Mouse (Mus musculus) midbrain, postnatal 0 days (tissue): ENCODE results near the gene Agmat. TPM values are rescaled to one million over a fixed set of nuclear protein-coding genes. Genes with fewer than 3 reads are reported as not detected.
"Not testable (repeated sequence)": the region's sequence is repeated elsewhere in the genome, so short reads cannot be mapped to it uniquely, and the experiment has no call there.

Source experiments
- ATAC-seq: fragments of 200-750 bp; cut with Nextera tagmentation; 2 replicates; pipeline ENCODE4 v1.8.0; 2017; ENCODE audit warnings: moderate number of reproducible peaks, mild to moderate bottlenecking, moderate TSS enrichment, moderate library complexity; ENCODE audit not compliant: low FRiP score
- DNase-seq: peaks from one replicate; pipeline ENCODE4 v3.0.0-alpha.2; 2015; ENCODE audit warnings: low spot score
- H3K27ac ChIP-seq: fragments of 300-500 bp; sonication (generic); 2 replicates; pipeline ENCODE4 v1.5.1; 2014; ENCODE audit warnings: low read depth, mild to moderate bottlenecking, low read length, mixed read lengths
- H3K27me3 ChIP-seq: fragments of 300-500 bp; sonication (generic); 2 replicates; pipeline ENCODE4 v1.6.1; 2014; ENCODE audit warnings: low read length, control low read depth, mixed read lengths; ENCODE audit not compliant: insufficient read depth
- H3K36me3 ChIP-seq: fragments of 300-500 bp; sonication (generic); 2 replicates; pipeline ENCODE4 v1.6.1; 2014; ENCODE audit warnings: low read length, control low read depth, mixed read lengths; ENCODE audit not compliant: insufficient read depth
- H3K4me1 ChIP-seq: fragments of 300-500 bp; sonication (generic); 2 replicates; pipeline ENCODE4 v1.6.1; 2014; ENCODE audit warnings: mild to moderate bottlenecking, control low read depth, antibody characterized with exemption, low read length, mixed read lengths; ENCODE audit not compliant: insufficient read depth
- H3K4me2 ChIP-seq: fragments of 300-500 bp; sonication (generic); 2 replicates; pipeline ENCODE4 v1.6.1; 2014; ENCODE audit warnings: low read depth, mild to moderate bottlenecking, low read length, mixed read lengths; ENCODE audit not compliant: poor library complexity, severe bottlenecking
- H3K4me3 ChIP-seq: fragments of 300-500 bp; sonication (generic); 2 replicates; pipeline ENCODE4 v1.5.1; 2014; ENCODE audit warnings: low read depth, mild to moderate bottlenecking, low read length, moderate library complexity
- H3K9ac ChIP-seq: fragments of 300-500 bp; sonication (generic); replicated peaks from 2 replicates; pipeline ENCODE4 v1.6.1; 2014; ENCODE audit warnings: mild to moderate bottlenecking, low read length, moderate library complexity, mixed read lengths; ENCODE audit not compliant: poor library complexity, severe bottlenecking
- H3K9me3 ChIP-seq: fragments of 300-500 bp; sonication (generic); 2 replicates; pipeline ENCODE4 v1.6.1; 2016; ENCODE audit warnings: low read length, control low read depth
- CTCF ChIP-seq: IDR thresholded peaks from 2 replicates; pipeline ENCODE4 v1.5.1; 2016; ENCODE audit warnings: antibody characterized with exemption, mild to moderate bottlenecking
- WGBS: fragments of 180-500 bp; shearing (Covaris S2); extraction: QIAGEN DNeasy Blood & Tissue Kit; methylation state at CpG from one replicate; pipeline ENCODE4 v1.1.7; 2014; 5-methylcytosine and 5-hydroxymethylcytosine counted together
- polyA plus RNA-seq: library from polyadenylated mRNA; unstranded; fragments of >200 nt; fragmentation: Nextera tagmentation; extraction: Ambion mirVana; gene quantifications from 2 replicates; pipeline ENCODE4 v1.2.1, GENCODE M21; 2015
- total RNA-seq: library from RNA; depleted of rRNA; stranded (reverse); fragments of >200 nt; gene quantifications from 2 replicates; pipeline ENCODE4 v1.2.3, GENCODE M21; 2014

Gene Agmat
- total and polyA plus RNA-seq, 2 experiments from 2014 or later: not detected

DNA sequence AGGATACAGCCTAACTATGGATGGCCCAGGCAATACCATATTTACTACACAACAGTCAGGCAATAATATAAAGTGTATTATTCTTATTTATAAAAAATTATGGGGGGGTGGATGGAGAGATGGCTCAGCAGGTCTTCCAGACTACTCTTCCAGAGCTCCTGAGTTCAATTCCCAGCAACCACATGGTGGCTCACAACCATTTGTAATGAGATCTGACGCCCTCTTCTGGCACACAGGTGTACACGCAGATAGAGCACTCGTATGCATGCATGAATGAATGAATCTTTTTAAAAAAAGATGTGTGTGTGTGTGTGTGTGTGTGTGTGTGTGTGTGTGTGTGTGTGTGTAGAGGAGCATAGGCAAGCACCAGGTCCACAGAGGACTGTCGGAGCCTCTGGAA is 26.5 kb downstream of the Agmat start:
- DNase-seq, H3K27ac ChIP-seq, H3K4me2 ChIP-seq, ATAC-seq, H3K9me3 ChIP-seq, H3K4me1 ChIP-seq, H3K27me3 ChIP-seq, H3K9ac ChIP-seq, H3K4me3 ChIP-seq: not testable (repeated sequence)
- peak; percentile 26; the same call in 1 of the 2 replicates for TF ChIP-seq CTCF
- 91% methylated on average over 4 of the region's 4 CpGs for WGBS
- peaks cover 71% of the 10 kb centered on the region for H3K36me3 ChIP-seq

DNA sequence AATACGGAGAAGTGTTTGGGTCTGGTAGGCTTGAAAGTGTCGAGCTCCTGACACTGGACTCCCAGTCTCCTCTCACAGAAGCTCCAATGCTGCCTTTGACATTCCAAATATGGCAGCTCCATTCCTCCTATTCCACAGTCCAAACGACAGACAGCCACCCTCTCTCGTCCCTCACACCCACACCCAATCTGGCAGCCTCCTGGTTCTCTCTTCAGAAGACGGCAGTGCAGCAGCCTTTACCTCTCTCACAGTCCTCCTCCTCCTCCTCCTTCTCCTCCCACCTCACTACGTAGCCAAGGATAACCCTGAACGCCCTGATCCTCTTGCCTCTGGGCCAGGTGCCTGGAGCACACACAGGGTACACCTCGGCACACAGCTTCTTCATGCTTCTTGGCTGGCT is 33.4 kb downstream of the Agmat start:
- H3K27me3 ChIP-seq: no peaks in the 10 kb centered on the region
- TF ChIP-seq CTCF: no peak
- no peak for DNase-seq
- ATAC-seq: no peak
- no peak overlapping the region for H3K27ac ChIP-seq
- 90% methylated on average over 8 of the region's 8 CpGs for WGBS
- H3K36me3 ChIP-seq: peaks cover 65% of the 10 kb centered on the region
- no peak overlapping the region for H3K4me3 ChIP-seq
- no peaks in the 10 kb centered on the region for H3K9me3 ChIP-seq
- no peak overlapping the region for H3K9ac ChIP-seq
- no peaks in the 10 kb centered on the region for H3K4me1 ChIP-seq
- no peak overlapping the region for H3K4me2 ChIP-seq

DNA sequence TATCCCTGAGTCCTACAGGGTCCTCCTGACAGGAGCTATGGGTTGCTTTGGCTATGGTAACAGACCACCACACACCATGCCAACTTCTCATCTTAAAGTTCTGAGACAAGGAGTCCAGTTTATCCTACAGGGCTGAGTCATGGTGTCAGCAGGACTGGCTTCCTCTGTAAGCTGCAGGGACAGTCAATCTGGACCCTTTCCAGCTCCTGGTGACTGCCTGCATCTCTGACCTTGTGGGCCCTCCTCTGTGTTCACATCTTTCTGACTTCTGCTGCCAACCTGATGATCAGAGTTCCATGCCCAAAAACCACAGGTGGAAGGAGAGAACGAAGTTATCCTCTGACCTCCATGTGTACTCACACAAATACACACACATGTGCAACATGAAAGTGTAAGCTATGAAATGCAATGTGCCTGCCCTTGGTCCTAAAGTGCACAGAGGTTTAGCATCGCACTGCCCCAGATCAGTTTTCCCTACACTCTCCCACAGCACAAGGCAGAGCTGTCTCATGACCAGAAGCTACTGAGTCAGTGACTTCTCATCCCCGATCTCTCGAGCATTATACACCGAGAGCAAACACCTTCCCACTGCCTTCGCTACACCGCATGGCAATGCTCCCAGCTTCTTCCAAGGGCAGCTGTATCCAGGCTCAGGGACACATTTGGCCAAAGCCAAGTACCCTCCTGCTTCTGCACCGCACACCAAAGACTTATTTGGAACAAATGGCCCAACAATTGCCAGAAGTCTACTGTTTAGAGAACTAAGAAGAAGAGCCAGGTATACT is 34.9 kb downstream of the Agmat start:
- H3K4me2 ChIP-seq: no peak overlapping the region
- no peak overlapping the region for H3K4me3 ChIP-seq
- peaks cover 60% of the 10 kb centered on the region for H3K36me3 ChIP-seq
- H3K27me3 ChIP-seq: no peaks in the 10 kb centered on the region
- TF ChIP-seq CTCF: no peak
- ATAC-seq (no peak), DNase-seq (no peak)
- no peak overlapping the region for H3K9ac ChIP-seq
- no peaks in the 10 kb centered on the region for H3K9me3 ChIP-seq
- H3K4me1 ChIP-seq: no peaks in the 10 kb centered on the region
- H3K27ac ChIP-seq: no peak overlapping the region
- 95% methylated on average over 8 of the region's 8 CpGs for WGBS

DNA sequence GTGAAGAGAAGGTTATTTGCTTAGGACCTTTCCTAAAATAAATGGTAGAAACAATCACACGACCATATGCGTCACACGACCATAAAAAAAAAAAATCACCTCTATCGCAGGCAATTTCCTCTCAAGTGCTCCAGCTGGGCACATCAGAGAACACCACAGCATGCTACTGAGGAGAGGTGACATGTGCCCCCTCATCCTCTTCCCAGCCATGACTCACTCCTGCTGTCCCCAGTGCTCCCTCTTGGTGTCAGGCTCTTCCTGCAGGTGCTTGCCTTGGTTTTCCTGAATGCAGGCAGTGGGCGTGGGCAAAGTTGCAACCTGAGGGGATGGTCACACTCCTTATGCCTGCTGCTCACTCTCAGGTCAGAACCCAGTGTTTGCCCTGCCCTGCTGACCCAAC is 38.4 kb downstream of the Agmat start:
- Histone ChIP-seq H3K9ac (no peak overlapping the region), H3K4me2 (no peak overlapping the region), H3K36me3 (peaks cover 43% of the 10 kb centered on the region), H3K9me3 (no peaks in the 10 kb centered on the region), H3K4me3 (no peak overlapping the region), H3K4me1 (no peaks in the 10 kb centered on the region), H3K27ac (no peak overlapping the region), H3K27me3 (no peaks in the 10 kb centered on the region)
- DNase-seq (no peak), ATAC-seq (no peak)
- WGBS: 86% methylated on average over 5 of the region's 5 CpGs
- TF ChIP-seq CTCF: no peak

DNA sequence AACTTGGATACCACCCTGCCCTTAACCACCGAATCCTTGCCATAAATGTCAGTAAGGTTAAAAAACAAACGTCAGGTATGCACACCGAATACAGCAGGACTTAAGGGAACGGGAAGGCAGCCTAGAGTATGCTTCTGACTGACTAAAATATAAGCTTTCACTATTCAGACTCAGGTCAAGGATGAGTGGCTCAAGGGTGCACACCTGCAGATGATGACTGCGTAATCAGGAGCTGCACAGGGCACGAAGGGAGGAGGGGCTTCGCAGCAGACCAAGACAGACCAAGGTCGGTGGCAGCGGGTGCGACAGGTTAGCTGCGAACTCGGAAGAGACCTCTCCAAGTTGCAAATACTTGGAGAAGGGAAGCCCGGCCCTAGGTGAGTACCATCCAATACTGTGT is 39.7 kb downstream of the Agmat start:
- DNase-seq (no peak), ATAC-seq (no peak)
- 92% methylated on average over 13 of the region's 13 CpGs for WGBS
- peaks cover 39% of the 10 kb centered on the region for H3K36me3 ChIP-seq
- H3K4me2 ChIP-seq: no peak overlapping the region
- H3K9me3 ChIP-seq: no peaks in the 10 kb centered on the region
- no peaks in the 10 kb centered on the region for H3K27me3 ChIP-seq
- H3K4me3 ChIP-seq: no peak overlapping the region
- TF ChIP-seq CTCF: no peak
- H3K27ac ChIP-seq: no peak overlapping the region
- H3K4me1 ChIP-seq: no peaks in the 10 kb centered on the region
- no peak overlapping the region for H3K9ac ChIP-seq

DNA sequence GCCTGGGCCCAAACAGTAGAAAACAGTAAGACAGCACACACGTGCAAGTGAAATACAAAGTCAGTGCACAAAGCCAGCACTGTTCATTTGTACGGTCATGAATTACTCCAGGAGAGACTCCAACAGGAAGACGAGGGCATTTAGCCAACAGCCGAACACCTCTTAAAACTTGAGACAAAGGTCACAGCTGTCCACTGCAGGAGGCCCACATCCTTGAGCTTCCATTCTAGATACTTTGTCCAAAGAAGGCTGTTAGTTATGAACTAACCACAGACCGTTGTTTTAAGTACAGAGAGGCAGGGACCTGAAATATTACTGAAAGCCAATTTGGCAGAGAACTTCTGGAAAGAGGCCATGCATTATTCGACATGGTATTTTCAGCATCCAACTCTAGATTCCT is 40.6 kb downstream of the Agmat start:
- DNase-seq (no peak), ATAC-seq (no peak)
- peaks cover 32% of the 10 kb centered on the region for H3K36me3 ChIP-seq
- no peak overlapping the region for H3K27ac ChIP-seq
- no peak overlapping the region for H3K4me2 ChIP-seq
- H3K4me1 ChIP-seq: no peaks in the 10 kb centered on the region
- no peak for TF ChIP-seq CTCF
- no peaks in the 10 kb centered on the region for H3K27me3 ChIP-seq
- WGBS: 76% methylated on average over 6 of the region's 6 CpGs
- no peaks in the 10 kb centered on the region for H3K9me3 ChIP-seq
- H3K4me3 ChIP-seq: no peak overlapping the region
- H3K9ac ChIP-seq: no peak overlapping the region
